Mouse (Mus musculus) subcutaneous adipose tissue, adult 2 months (tissue): ENCODE results near the gene Gipc3. TPM values are rescaled to one million over a fixed set of nuclear protein-coding genes. Genes with fewer than 3 reads are reported as not detected.

Experiments used
- polyA plus RNA-seq: library from polyadenylated mRNA; depleted of rRNA; stranded (reverse); fragments of >200 nt; gene quantifications from 2 replicates; pipeline ENCODE4 v1.2.3, GENCODE M21; 2012; ENCODE audit warnings: low replicate concordance; rRNA removed

Gipc3 gene
- polyA plus RNA-seq, 1 experiment: 2.2 TPM

Other genes with a start within 250 kb of the Gipc3 start
- gene Creb3l3, start 244.4 kb downstream of the Gipc3 start, polyA plus RNA-seq: 0.75 and 2.3 TPM in 2 replicates
- gene Map2k2, start 237.4 kb downstream of the Gipc3 start, polyA plus RNA-seq: 134 and 183 TPM in 2 replicates
- 32.2 and 49.6 TPM in 2 replicates for gene Zbtb7a, start 208.0 kb downstream of the Gipc3 start, polyA plus RNA-seq
- gene Pias4, start 175.3 kb downstream of the Gipc3 start, polyA plus RNA-seq: 28.2 and 37.7 TPM in 2 replicates
- 1,292 and 2,498 TPM in 2 replicates for gene Eef2, start 166.6 kb downstream of the Gipc3 start, polyA plus RNA-seq
- 75.2 and 89.3 TPM in 2 replicates for gene Dapk3, start 160.3 kb downstream of the Gipc3 start, polyA plus RNA-seq
- not detected in 2 replicates for gene 4930442H23Rik, start 159.4 kb downstream of the Gipc3 start, polyA plus RNA-seq
- not detected in 2 replicates for gene Nmrk2, start 141.2 kb downstream of the Gipc3 start, polyA plus RNA-seq
- gene Atcay, start 112.4 kb downstream of the Gipc3 start, polyA plus RNA-seq: 0.03 and 0.06 TPM in 2 replicates
- gene Zfr2, start 110.1 kb downstream of the Gipc3 start, polyA plus RNA-seq: 5.7 and 25.8 TPM in 2 replicates
- 3.3 and 4.0 TPM in 2 replicates for gene Matk, start 90.3 kb downstream of the Gipc3 start, polyA plus RNA-seq
- 78.4 and 104 TPM in 2 replicates for gene Mrpl54, start 76.3 kb downstream of the Gipc3 start, polyA plus RNA-seq
- 107 and 116 TPM in 2 replicates for gene Apba3, start 76.3 kb downstream of the Gipc3 start, polyA plus RNA-seq
- 0.26 and 15.2 TPM in 2 replicates for gene Tjp3, start 51.7 kb downstream of the Gipc3 start, polyA plus RNA-seq
- gene Pip5k1c, start 50.3 kb downstream of the Gipc3 start, polyA plus RNA-seq: 56.8 and 80.2 TPM in 2 replicates
- 23.1 and 38.0 TPM in 2 replicates for gene Cactin, start 22.2 kb downstream of the Gipc3 start, polyA plus RNA-seq
- 10.1 and 16.3 TPM in 2 replicates for gene Tbxa2r, start 14.5 kb downstream of the Gipc3 start, polyA plus RNA-seq
- 69.5 and 90.1 TPM in 2 replicates for gene Hmg20b, start 7.2 kb upstream of the Gipc3 start, polyA plus RNA-seq
- 38.6 and 41.1 TPM in 2 replicates for gene Mfsd12, start 14.2 kb upstream of the Gipc3 start, polyA plus RNA-seq
- gene 4930404N11Rik, start 22.6 kb upstream of the Gipc3 start, polyA plus RNA-seq: 0.43 and 1.8 TPM in 2 replicates
- gene Fzr1, start 35.2 kb upstream of the Gipc3 start, polyA plus RNA-seq: 56.1 and 75.2 TPM in 2 replicates
- gene Dohh, start 41.2 kb upstream of the Gipc3 start, polyA plus RNA-seq: 61.5 and 66.9 TPM in 2 replicates
- gene Gm48551, start 41.2 kb upstream of the Gipc3 start, polyA plus RNA-seq: 3.2 and 5.1 TPM in 2 replicates
- 1.5 and 1.8 TPM in 2 replicates for gene Gm48552, start 45.7 kb upstream of the Gipc3 start, polyA plus RNA-seq
- gene Smim24, start 49.8 kb upstream of the Gipc3 start, polyA plus RNA-seq: 9.8 and 12.3 TPM in 2 replicates
- gene Nfic, start 112.4 kb upstream of the Gipc3 start, polyA plus RNA-seq: 67.7 and 99.8 TPM in 2 replicates
- 0.70 and 0.93 TPM in 2 replicates for gene Celf5, start 139.4 kb upstream of the Gipc3 start, polyA plus RNA-seq
- gene Ncln, start 153.1 kb upstream of the Gipc3 start, polyA plus RNA-seq: 174 and 241 TPM in 2 replicates
- gene S1pr4, start 156.9 kb upstream of the Gipc3 start, polyA plus RNA-seq: 7.2 and 9.4 TPM in 2 replicates
- 3.8 and 5.3 TPM in 2 replicates for gene Gna15, start 181.0 kb upstream of the Gipc3 start, polyA plus RNA-seq
- gene Gna11, start 201.9 kb upstream of the Gipc3 start, polyA plus RNA-seq: 141 and 164 TPM in 2 replicates
- 885 and 1,244 TPM in 2 replicates for gene Aes, start 216.2 kb upstream of the Gipc3 start, polyA plus RNA-seq
- gene Tle2, start 231.3 kb upstream of the Gipc3 start, polyA plus RNA-seq: 43.6 and 76.2 TPM in 2 replicates